Mouse (Mus musculus) thymus, postnatal 0 days (tissue): ENCODE measurements around the gene Atp6v1e1. TPM values are rescaled to one million over a fixed set of nuclear protein-coding genes. Genes with fewer than 3 reads are reported as not detected.
"Not testable (repeated sequence)": the region's sequence is repeated elsewhere in the genome, so short reads cannot be mapped to it uniquely, and the experiment has no call there.

Experiments
- DNase-seq: peaks from one replicate; pipeline ENCODE4 v3.0.0-alpha.2; 2015; ENCODE audit warnings: low spot score
- polyA plus RNA-seq: library from polyadenylated mRNA; unstranded; fragments of >200 nt; fragmentation: Nextera tagmentation; extraction: Ambion mirVana; gene quantifications from 2 replicates; pipeline ENCODE4 v1.2.1, GENCODE M21; 2015

Gene Atp6v1e1
- polyA plus RNA-seq: 158 and 165 TPM in 2 replicates

- peak; percentile 95 for DNase-seq
These were observed at the start of gene Atp6v1e1 for GRCm38 (mm10) chr6:120822307-120822928. Atp6v1e1 (minus strand) TSS chr6:120822793.

- no peak for DNase-seq
These were observed 48.7 kb upstream of the Atp6v1e1 start for GRCm38 (mm10) chr6:120871286-120871685.

- no peak for DNase-seq
These were observed 46.2 kb upstream of the Atp6v1e1 start for GRCm38 (mm10) chr6:120868824-120869223.

- DNase-seq: peak; percentile 8
These were observed 43.6 kb upstream of the Atp6v1e1 start for GRCm38 (mm10) chr6:120866051-120866814.

- no peak for DNase-seq
These were observed 37.5 kb upstream of the Atp6v1e1 start for GRCm38 (mm10) chr6:120860079-120860478.

- DNase-seq: no peak
These were observed 35.7 kb upstream of the Atp6v1e1 start for GRCm38 (mm10) chr6:120858217-120858711.

- DNase-seq: no peak
These were observed 31.8 kb upstream of the Atp6v1e1 start for GRCm38 (mm10) chr6:120854413-120854812.

- not testable (repeated sequence) for DNase-seq
These were observed 28.1 kb upstream of the Atp6v1e1 start for GRCm38 (mm10) chr6:120850720-120851119.

- DNase-seq: no peak
These were observed 19.2 kb upstream of the Atp6v1e1 start for GRCm38 (mm10) chr6:120841754-120842153.

- DNase-seq: no peak
These were observed 17.7 kb upstream of the Atp6v1e1 start for GRCm38 (mm10) chr6:120840258-120840657.

GRCm38 (mm10) chr6:120837152-120837530, 14.5 kb upstream of the Atp6v1e1 start:
- DNase-seq: no peak

GRCm38 (mm10) chr6:120836389-120837151, 14.0 kb upstream of the Atp6v1e1 start:
- DNase-seq: peak; percentile 10

GRCm38 (mm10) chr6:120835474-120836374, 13.1 kb upstream of the Atp6v1e1 start, which contains the start of gene Bcl2l13:
Bcl2l13 (plus strand) TSS chr6:120836212.
- peak; percentile 90 for DNase-seq

GRCm38 (mm10) chr6:120834766-120835321, 12.3 kb upstream of the Atp6v1e1 start:
- DNase-seq: no peak

- DNase-seq: no peak
These were observed 9.5 kb upstream of the Atp6v1e1 start for GRCm38 (mm10) chr6:120832097-120832496.

- no peak for DNase-seq
These were observed 8.4 kb upstream of the Atp6v1e1 start for GRCm38 (mm10) chr6:120830866-120831608.

GRCm38 (mm10) chr6:120830056-120830455, 7.5 kb upstream of the Atp6v1e1 start:
- DNase-seq: no peak

GRCm38 (mm10) chr6:120822937-120823614, 483 bp upstream of the Atp6v1e1 start:
- DNase-seq: no peak

- DNase-seq: no peak
These were observed 878 bp downstream of the Atp6v1e1 start for GRCm38 (mm10) chr6:120821715-120822114.
